Mouse (Mus musculus) hindbrain, embryonic 16.5 days (tissue): ENCODE results near the gene Caskin1. TPM values are rescaled to one million over a fixed set of nuclear protein-coding genes. Genes with fewer than 3 reads are reported as not detected.

ENCODE experiments used
- ATAC-seq: fragments of 200-750 bp; cut with Nextera tagmentation; 2 replicates; pipeline ENCODE4 v1.8.0; 2017; ENCODE audit warnings: moderate TSS enrichment, moderate library complexity
- H3K27ac ChIP-seq: fragments of 300-500 bp; sonication (generic); 2 replicates; pipeline ENCODE4 v1.5.1; 2014; ENCODE audit warnings: low read depth, mild to moderate bottlenecking, control low read depth, low read length, moderate library complexity
- H3K27me3 ChIP-seq: fragments of 300-500 bp; sonication (generic); replicated peaks from 2 replicates; pipeline ENCODE4 v1.6.1; 2014; ENCODE audit warnings: low read length; ENCODE audit not compliant: control insufficient read depth, insufficient read depth
- H3K36me3 ChIP-seq: fragments of 300-500 bp; sonication (generic); 2 replicates; pipeline ENCODE4 v1.6.1; 2014; ENCODE audit warnings: mild to moderate bottlenecking, low read length, moderate library complexity, mixed read lengths; ENCODE audit not compliant: control insufficient read depth, insufficient read depth
- H3K4me1 ChIP-seq: fragments of 300-500 bp; sonication (generic); 2 replicates; pipeline ENCODE4 v1.6.1; 2014; ENCODE audit warnings: low read depth, low read length; ENCODE audit not compliant: control insufficient read depth, insufficient read depth
- H3K4me2 ChIP-seq: fragments of 300-500 bp; sonication (generic); 2 replicates; pipeline ENCODE4 v1.6.1; 2014; ENCODE audit warnings: mild to moderate bottlenecking, low read length, control low read depth, moderate library complexity
- H3K4me3 ChIP-seq: fragments of 300-500 bp; sonication (generic); 2 replicates; pipeline ENCODE4 v1.5.1; 2014; ENCODE audit warnings: mild to moderate bottlenecking, low read length, control low read depth, moderate library complexity
- H3K9ac ChIP-seq: fragments of 300-500 bp; sonication (generic); 2 replicates; pipeline ENCODE4 v1.6.1; 2014; ENCODE audit warnings: low read depth, mild to moderate bottlenecking, control low read depth, low read length, moderate library complexity
- H3K9me3 ChIP-seq: fragments of 300-500 bp; sonication (generic); 2 replicates; pipeline ENCODE4 v1.6.1; 2014; ENCODE audit warnings: mild to moderate bottlenecking, low read length, moderate library complexity; ENCODE audit not compliant: control insufficient read depth
- WGBS: fragments of 180-500 bp; shearing (Covaris S2); extraction: QIAGEN DNeasy Blood & Tissue Kit; methylation state at CpG from one replicate; pipeline ENCODE4 v1.1.7; 2014; 5-methylcytosine and 5-hydroxymethylcytosine counted together
- polyA plus RNA-seq: library from polyadenylated mRNA; unstranded; fragments of >200 nt; fragmentation: Nextera tagmentation; extraction: Ambion mirVana; gene quantifications from 2 replicates; pipeline ENCODE4 v1.2.1, GENCODE M21; 2015

Caskin1 gene
- 43.6 and 44.6 TPM in 2 replicates for polyA plus RNA-seq

GRCm38 (mm10) chr17:24488186-24488661 lies at the start of gene Caskin1:
Caskin1 (plus strand) TSS chr17:24488601.
- Histone ChIP-seq H3K36me3 (no peaks in the 10 kb centered on the region), H3K4me1 (peaks cover 29% of the 10 kb centered on the region)

GRCm38 (mm10) chr17:24440377-24440776 lies 48.0 kb upstream of the Caskin1 start:
- H3K4me2 ChIP-seq, result no peak overlapping the region
- WGBS, result 92% methylated on average over 8 of the region's 8 CpGs
- H3K27me3 ChIP-seq, result no peaks in the 10 kb centered on the region
- H3K9me3 ChIP-seq, result no peaks in the 10 kb centered on the region
- no peak for ATAC-seq
- H3K4me1 ChIP-seq, result no peaks in the 10 kb centered on the region
- H3K4me3 ChIP-seq, result no peak overlapping the region
- H3K27ac ChIP-seq, result no peak overlapping the region
- H3K36me3 ChIP-seq, result peaks cover 38% of the 10 kb centered on the region
- H3K9ac ChIP-seq, result no peak overlapping the region

More at GRCm38 (mm10) chr17:24488186-24488661, at the start of gene Caskin1:
- H3K27me3 ChIP-seq, result no peaks in the 10 kb centered on the region
- H3K9me3 ChIP-seq, result no peaks in the 10 kb centered on the region
- under 1% methylated on average over 39 of the region's 45 CpGs for WGBS
- H3K9ac ChIP-seq, result peak within 1 kb of the TSS; percentile 84
- peak; percentile 63 for ATAC-seq
- H3K27ac ChIP-seq, result peak within 1 kb of the TSS; percentile 94
- peak within 1 kb of the TSS; percentile 83 for H3K4me2 ChIP-seq
- peak within 1 kb of the TSS; percentile 69 for H3K4me3 ChIP-seq

GRCm38 (mm10) chr17:24441148-24441547 lies 47.3 kb upstream of the Caskin1 start:
- no peak overlapping the region for H3K27ac ChIP-seq
- no peak overlapping the region for H3K4me2 ChIP-seq
- no peaks in the 10 kb centered on the region for H3K4me1 ChIP-seq
- H3K9ac ChIP-seq, result no peak overlapping the region
- no peak for ATAC-seq
- peaks cover 46% of the 10 kb centered on the region for H3K36me3 ChIP-seq
- no peak overlapping the region for H3K4me3 ChIP-seq
- WGBS, result 38% methylated on average over 1 of the region's 2 CpGs
- H3K27me3 ChIP-seq, result no peaks in the 10 kb centered on the region
- no peaks in the 10 kb centered on the region for H3K9me3 ChIP-seq

- H3K27me3 ChIP-seq, result no peaks in the 10 kb centered on the region
- H3K9ac ChIP-seq, result no peak overlapping the region
- H3K4me2 ChIP-seq, result no peak overlapping the region
- H3K27ac ChIP-seq, result no peak overlapping the region
- H3K9me3 ChIP-seq, result no peaks in the 10 kb centered on the region
- ATAC-seq, result no peak; the same call in 1 of the 2 replicates
- no peaks in the 10 kb centered on the region for H3K4me1 ChIP-seq
- WGBS, result 87% methylated on average over 14 of the region's 14 CpGs
- H3K36me3 ChIP-seq, result peaks cover 53% of the 10 kb centered on the region
- no peak overlapping the region for H3K4me3 ChIP-seq
Observed at GRCm38 (mm10) chr17:24442107-24442506, 46.3 kb upstream of the Caskin1 start.

GRCm38 (mm10) chr17:24442632-24443155 lies 45.7 kb upstream of the Caskin1 start, which contains the start of gene Dnase1l2:
Dnase1l2 (minus strand) TSS chr17:24443105.
- Histone ChIP-seq H3K4me2 (no peak within 1 kb of the TSS), H3K4me3 (no peak within 1 kb of the TSS), H3K9ac (no peak within 1 kb of the TSS), H3K27me3 (no peaks in the 10 kb centered on the region), H3K27ac (no peak within 1 kb of the TSS), H3K36me3 (peaks cover 52% of the 10 kb centered on the region), H3K4me1 (no peaks in the 10 kb centered on the region), H3K9me3 (no peaks in the 10 kb centered on the region)
- no peak for ATAC-seq
- 85% methylated on average over 7 of the region's 7 CpGs for WGBS

- Histone ChIP-seq H3K4me1 (no peaks in the 10 kb centered on the region), H3K4me3 (no peak overlapping the region), H3K27ac (no peak overlapping the region), H3K27me3 (no peaks in the 10 kb centered on the region), H3K9me3 (no peaks in the 10 kb centered on the region), H3K9ac (no peak overlapping the region), H3K4me2 (no peak overlapping the region), H3K36me3 (peaks cover 53% of the 10 kb centered on the region)
- 93% methylated on average over 4 of the region's 4 CpGs for WGBS
- no peak for ATAC-seq
Observed at GRCm38 (mm10) chr17:24443409-24443808, 45.0 kb upstream of the Caskin1 start.

GRCm38 (mm10) chr17:24446590-24446989 lies 41.8 kb upstream of the Caskin1 start:
- 94% methylated on average over 8 of the region's 8 CpGs for WGBS
- no peak for ATAC-seq

GRCm38 (mm10) chr17:24449507-24449906 lies 38.9 kb upstream of the Caskin1 start:
- 96% methylated on average over 6 of the region's 6 CpGs for WGBS
- no peaks in the 10 kb centered on the region for H3K27me3 ChIP-seq
- H3K36me3 ChIP-seq, result peaks cover 42% of the 10 kb centered on the region
- no peaks in the 10 kb centered on the region for H3K9me3 ChIP-seq
- no peak overlapping the region for H3K4me2 ChIP-seq
- H3K4me1 ChIP-seq, result peaks cover 10% of the 10 kb centered on the region
- no peak for ATAC-seq
- no peak overlapping the region for H3K27ac ChIP-seq
- no peak overlapping the region for H3K4me3 ChIP-seq
- no peak overlapping the region for H3K9ac ChIP-seq

More at GRCm38 (mm10) chr17:24446590-24446989, 41.8 kb upstream of the Caskin1 start:
- Histone ChIP-seq H3K4me1 (no peaks in the 10 kb centered on the region), H3K4me3 (no peak overlapping the region), H3K27me3 (no peaks in the 10 kb centered on the region), H3K36me3 (peaks cover 51% of the 10 kb centered on the region), H3K27ac (no peak overlapping the region), H3K9ac (no peak overlapping the region), H3K4me2 (no peak overlapping the region), H3K9me3 (no peaks in the 10 kb centered on the region)

- no peak overlapping the region for H3K27ac ChIP-seq
- no peaks in the 10 kb centered on the region for H3K27me3 ChIP-seq
- WGBS, result 95% methylated on average over 6 of the region's 6 CpGs
- H3K4me3 ChIP-seq, result no peak overlapping the region
- H3K9me3 ChIP-seq, result no peaks in the 10 kb centered on the region
- no peak overlapping the region for H3K4me2 ChIP-seq
- no peak overlapping the region for H3K9ac ChIP-seq
- H3K4me1 ChIP-seq, result peaks cover 10% of the 10 kb centered on the region
- H3K36me3 ChIP-seq, result peaks cover 25% of the 10 kb centered on the region
- ATAC-seq, result no peak
Observed at GRCm38 (mm10) chr17:24451220-24451619, 37.2 kb upstream of the Caskin1 start.
